Mouse (Mus musculus) left cerebral cortex, postnatal 10 days (tissue): ENCODE data around the gene Fbxo41. TPM values are rescaled to one million over a fixed set of nuclear protein-coding genes. Genes with fewer than 3 reads are reported as not detected.

Source experiments
- DNase-seq, 2 experiments: peaks; one replicate each; pipeline ENCODE4 v3.0.0; 2021 to 2022; ENCODE audit warnings: low spot score in 2 of 2, mixed read lengths in 1 of 2; ENCODE audit errors: extremely low spot score in 1 of 2
- intact Hi-C: fragments of 180-260 bp; cut with DNase I; formaldehyde crosslinking; loops from one replicate; pipeline ENCODE4 v1.15.1; 2025
- total RNA-seq, 2 experiments: library from RNA; stranded (reverse); gene quantifications; 2 replicates each; pipeline ENCODE4 v1.2.3; 2021

Gene Fbxo41
- total RNA-seq = 100 to 1,000 TPM; 113 to 114 TPM

DNA sequence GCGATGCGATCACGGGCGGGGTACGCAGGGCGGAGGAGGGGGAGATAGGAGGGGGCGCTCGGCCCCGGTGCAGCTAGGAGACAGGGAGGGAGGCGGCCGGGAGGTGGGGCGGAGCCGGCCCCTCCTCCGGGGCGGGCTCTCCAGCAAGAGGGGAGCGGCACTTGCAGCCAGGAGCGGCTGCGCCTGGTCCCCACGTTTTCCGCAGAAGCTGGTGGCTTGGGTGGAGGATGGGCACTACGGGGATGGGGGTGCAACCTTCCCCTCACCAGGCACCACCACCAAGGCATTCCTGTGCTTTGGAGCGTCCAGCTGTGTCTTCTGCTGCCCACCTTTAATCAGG lies at the start of gene Fbxo41:
Fbxo41 (minus strand) TSS at position 84 of the 340 bp plus-strand sequence.
- peak; percentile 69 to 83 for DNase-seq
- intact Hi-C loops = no loop called here

GRCm38 (mm10) chr6:85547642-85548041 lies 44.8 kb upstream of the Fbxo41 start:
- intact Hi-C loops = no loop called here
- no peak for DNase-seq

GRCm38 (mm10) chr6:85544251-85544881 lies 41.6 kb upstream of the Fbxo41 start:
- DNase-seq = peak; percentile 28 to 42
- intact Hi-C loops = no loop called here

DNA sequence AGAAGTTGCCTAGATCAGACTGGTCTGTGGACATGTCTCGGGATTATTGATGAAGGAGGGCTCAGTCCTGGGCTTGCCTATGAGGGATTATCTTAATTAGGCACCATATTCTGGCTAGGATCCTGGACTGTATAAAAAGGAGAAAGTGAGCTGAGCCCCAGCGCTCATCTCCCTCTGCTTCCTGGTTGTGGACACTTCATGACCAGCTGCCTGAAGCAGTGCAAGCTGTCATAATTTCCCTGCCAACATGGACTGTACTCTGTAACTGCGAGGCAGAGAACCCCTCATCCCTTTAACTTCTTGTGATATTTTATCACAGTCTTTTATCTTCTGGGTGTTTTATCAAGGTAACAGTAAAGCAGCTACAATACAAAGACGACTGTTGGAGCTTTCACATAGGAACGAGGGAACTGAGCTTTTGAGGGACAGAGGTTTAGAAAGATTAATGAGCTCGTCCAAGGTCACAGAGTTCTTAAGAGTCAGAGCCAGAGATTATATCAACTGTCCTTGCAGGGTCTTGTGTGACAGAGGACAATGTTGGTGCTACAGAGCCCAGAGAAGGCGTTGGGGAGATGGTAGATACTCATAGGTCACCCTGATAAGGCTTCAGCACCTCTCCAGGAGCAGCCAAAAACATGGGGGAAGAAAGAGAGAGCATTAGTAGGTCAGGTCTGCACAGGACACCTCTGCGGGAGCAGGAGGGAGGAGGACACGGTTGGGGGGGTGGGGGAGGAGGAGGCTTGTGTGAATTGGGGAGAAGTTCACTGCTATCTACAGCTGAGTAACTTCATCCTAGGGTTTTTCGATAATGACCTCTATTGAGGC lies 40.8 kb upstream of the Fbxo41 start:
- intact Hi-C loops = no loop called here
- no peak for DNase-seq

DNA sequence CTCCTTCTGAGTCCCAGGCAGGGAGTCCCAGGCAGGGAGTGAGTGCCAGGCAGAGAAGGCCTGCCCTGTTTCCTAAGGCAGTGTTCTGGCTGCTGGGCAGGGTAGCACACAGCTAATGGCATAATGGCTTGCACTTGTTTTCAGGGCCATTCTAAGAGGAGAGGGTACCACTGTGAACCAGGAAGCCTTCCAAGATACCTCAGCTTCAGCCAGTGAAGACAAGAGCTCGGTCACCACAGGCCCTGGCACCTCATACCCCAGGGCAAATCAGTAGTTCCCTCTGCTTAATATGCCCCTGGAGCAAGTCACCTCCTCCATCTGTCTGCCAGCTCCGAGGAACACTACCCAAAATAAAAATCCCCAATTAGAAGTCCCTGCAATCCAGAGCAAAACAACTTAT lies 20.0 kb upstream of the Fbxo41 start:
- DNase-seq = peak in 1 of 2 experiments; percentile 53
- intact Hi-C loops = no loop called here

DNA sequence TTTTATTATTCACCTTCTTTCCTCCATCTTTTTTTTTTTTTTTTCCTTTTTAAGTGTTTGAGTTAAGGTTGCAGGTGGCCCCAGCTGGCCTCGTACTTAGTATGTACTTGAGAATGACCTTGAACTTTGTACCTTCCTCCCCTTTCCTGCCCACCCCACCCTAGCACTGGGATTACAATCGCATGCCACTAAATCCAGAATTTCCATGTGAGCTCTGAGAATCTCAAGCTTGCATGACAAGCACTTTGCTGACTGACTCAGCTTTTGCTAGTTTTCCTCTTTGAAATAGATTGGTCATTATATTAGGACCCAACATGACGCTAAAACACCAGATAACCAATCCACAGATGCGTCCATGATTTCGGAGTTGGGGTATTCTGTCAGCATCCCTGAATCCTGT lies 19.2 kb upstream of the Fbxo41 start:
- intact Hi-C loops = no loop called here
- no peak for DNase-seq

DNA sequence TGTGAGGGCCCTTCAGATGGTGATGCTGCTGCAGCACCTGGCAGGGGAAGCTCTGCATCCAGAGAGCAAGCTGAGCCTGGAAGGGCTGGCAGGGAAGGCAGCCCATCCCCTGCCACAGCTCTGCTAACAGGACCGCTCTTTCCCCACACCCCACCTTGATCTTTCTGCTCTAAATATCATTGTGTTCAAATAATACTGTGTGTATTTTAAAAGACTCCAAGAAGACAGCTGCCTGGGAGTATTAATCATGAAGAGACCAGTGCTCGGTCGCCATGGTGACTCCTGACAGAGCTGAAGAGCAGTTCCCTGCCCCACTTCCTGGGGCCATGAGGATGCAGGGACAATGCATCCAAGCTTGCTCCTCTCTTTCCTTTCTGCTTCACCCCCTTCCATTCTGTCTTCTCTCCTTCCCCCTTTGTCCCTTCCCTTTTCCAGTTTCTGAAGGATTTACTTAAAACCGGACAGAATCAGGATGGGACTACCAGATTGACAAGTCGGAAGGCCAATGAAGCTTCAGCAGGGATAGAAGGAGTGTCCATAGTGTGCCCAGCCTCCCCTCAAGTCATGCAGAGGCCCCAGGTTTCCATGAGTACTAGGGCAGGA lies 15.4 kb upstream of the Fbxo41 start:
- intact Hi-C loops = no loop called here
- peak; percentile 55 to 63 for DNase-seq

DNA sequence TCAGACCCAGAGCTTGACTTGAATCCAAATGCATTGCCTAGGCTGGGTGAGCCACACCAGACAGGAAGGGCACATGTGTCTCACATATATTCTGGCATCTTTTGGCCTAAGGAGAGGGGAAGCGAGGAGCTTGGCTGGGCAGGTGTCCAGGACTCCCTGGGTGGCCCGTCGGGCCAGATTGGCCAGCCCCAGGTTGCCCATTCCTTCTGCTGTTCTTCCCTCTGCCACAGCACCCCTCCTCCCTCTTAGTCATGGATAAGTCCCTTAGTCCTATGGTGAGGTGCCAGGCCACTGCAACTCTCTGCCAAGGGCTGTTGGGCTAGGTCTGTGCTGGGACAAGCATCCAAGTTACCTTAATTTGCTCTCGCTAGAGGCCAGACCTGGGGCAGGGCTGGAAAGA lies 13.1 kb upstream of the Fbxo41 start:
- intact Hi-C loops = no loop called here
- DNase-seq = peak in 1 of 2 experiments; percentile 32

- peak; percentile 86 to 89 for DNase-seq
- intact Hi-C loops = loop anchor here (5.0 kb wide), 2 partner anchors 46 to 74 kb away; partner anchors contain the start of gene Alms1
Observed at GRCm38 (mm10) chr6:85513531-85513910, 10.7 kb upstream of the Fbxo41 start, which contains the start of gene Egr4. Egr4 (minus strand) TSS chr6:85513589.

GRCm38 (mm10) chr6:85512577-85513530 lies 10.1 kb upstream of the Fbxo41 start:
- peak in 1 of 2 experiments; percentile 61 for DNase-seq
- intact Hi-C loops = loop anchor here (5.0 kb wide), 2 partner anchors 46 to 74 kb away; partner anchors contain the start of gene Alms1

DNA sequence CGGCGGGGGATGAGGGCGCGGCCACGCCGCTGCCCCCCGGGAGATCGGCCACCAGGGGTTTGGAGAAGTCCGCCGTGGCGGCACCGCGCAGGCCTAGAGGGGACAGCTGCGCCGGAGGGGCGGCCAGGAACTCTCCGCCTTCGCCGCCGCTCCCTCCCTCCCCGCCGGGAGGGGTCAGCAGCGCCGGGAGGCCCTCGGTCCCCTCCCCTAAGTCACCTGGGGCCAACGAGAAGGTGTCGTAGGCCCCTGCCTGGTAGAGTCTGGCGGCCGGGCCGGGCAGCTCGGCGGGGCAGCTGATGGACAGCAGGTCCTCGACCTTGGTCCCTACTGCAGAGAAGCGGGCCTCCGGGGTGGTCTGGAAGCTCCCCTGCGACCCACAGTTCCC lies 9.3 kb upstream of the Fbxo41 start:
- no peak for DNase-seq
- intact Hi-C loops = loop anchor here (5.0 kb wide), 2 partner anchors 45 to 75 kb away; partner anchors contain the start of gene Alms1

DNA sequence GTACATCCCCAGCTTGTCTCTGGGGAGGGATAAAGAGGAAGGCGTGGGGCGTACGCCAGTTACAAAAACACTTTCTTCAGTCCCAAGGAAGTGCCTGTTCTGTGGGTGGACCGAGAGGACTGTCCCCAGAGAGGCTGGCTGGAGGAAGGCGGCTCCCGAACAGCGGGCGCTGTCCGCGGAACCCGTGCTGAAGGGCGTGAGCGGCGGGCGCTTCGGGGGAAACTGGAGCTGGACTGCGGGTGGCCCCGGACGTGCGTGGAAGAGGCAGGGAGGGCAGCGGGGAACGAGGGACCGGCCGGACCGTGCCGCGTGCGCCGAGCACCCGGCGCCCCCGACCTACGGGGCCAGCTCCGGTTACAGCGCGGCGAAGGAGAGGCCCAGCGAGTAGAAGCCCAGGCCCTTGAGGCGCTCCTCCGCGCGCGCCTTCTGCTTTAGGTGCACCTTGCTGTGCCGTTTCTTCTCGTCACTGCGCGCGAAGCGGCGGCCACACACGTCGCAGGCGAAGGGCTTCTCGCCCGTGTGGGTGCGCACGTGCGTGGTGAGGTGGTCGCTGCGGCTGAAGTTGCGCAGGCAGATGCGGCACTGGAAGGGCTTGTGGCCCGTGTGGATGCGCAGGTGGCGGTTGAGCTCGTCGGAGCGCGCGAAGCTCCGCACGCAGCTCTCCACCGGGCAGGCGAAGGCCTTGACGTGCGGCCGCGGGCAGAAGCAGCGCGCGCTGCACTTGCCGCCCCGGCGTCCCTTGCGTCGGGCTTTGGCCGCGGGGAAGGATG lies 8.7 kb upstream of the Fbxo41 start:
- intact Hi-C loops = loop anchor here (5.0 kb wide), 2 partner anchors 44 to 76 kb away; partner anchors contain the start of gene Alms1
- DNase-seq = peak in 1 of 2 experiments; percentile 62

GRCm38 (mm10) chr6:85510476-85510875 lies 7.7 kb upstream of the Fbxo41 start:
- DNase-seq = peak; percentile 73 to 74
- intact Hi-C loops = loop anchor here (5.0 kb wide), 2 partner anchors 43 to 77 kb away; partner anchors contain the start of gene Alms1

DNA sequence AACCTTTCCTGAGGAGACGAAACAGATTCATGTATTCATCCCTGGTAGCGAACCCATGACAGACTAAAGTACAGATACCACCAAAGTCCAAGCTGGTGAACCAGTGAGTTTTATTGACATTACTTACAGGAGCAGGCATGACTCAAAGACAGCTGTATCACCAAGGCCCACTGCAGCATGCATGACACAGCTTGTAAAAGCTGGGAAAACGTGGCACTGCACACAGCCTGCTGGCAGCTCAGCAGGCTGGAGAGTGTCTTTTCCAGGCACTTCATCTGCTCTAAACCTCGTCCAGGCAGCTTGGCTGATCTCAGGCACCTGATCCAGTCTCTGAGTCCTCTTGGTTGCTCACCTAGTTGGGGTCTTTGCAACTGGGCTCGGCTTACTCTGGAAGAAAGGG lies 5.8 kb upstream of the Fbxo41 start:
- intact Hi-C loops = no loop called here
- peak in 1 of 2 experiments; percentile 23 for DNase-seq

GRCm38 (mm10) chr6:85504908-85505307 lies 2.1 kb upstream of the Fbxo41 start:
- intact Hi-C loops = no loop called here
- no peak for DNase-seq

DNA sequence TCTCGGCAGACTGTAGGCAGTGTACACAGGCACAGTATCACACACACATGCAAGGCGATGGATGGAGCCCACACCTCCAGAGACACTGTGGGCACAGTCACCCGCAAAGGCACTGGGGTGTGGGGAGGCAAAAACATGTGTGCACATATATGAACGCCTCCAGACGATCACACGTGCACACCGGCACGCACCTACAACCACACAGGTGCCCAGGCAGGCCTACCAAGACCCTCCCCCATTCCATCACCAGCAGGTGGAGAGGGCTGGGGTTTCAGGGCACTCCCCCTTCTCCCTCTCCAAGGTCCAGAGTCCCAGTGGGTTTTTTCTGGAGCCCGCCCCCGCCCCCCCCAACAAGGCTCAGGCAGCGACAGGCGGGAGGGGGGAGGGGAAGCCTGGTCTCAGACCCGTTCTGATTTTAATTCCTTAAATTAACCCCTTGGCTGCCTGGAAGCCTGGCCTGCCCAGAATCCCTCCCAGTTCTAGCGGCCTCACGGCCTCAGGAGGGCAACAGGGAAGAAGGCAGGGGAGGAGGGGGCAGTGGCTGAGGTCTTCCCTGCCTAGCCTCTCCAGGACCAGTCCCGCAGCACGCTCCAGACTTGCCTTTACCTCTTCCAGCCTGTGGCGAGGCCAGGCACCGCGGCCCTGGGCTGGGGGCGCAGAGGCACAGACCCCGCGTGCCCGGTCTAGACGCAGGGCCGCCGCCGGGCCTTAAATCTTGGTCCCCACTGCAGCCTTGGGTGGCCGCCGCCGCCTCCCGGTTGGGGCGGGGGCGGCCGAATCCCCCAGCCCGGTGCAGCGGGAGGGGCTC lies 487 bp downstream of the Fbxo41 start:
- intact Hi-C loops = no loop called here
- peak in 1 of 2 experiments; percentile 62 for DNase-seq

GRCm38 (mm10) chr6:85501571-85502102 lies 1.2 kb downstream of the Fbxo41 start:
- no peak for DNase-seq
- intact Hi-C loops = no loop called here
